Mouse (Mus musculus) intestine, embryonic 14.5 days (tissue): ENCODE data around the gene Sapcd1. TPM values are rescaled to one million over a fixed set of nuclear protein-coding genes. Genes with fewer than 3 reads are reported as not detected.

ENCODE experiments used
- ATAC-seq: fragments of 200-750 bp; cut with Nextera tagmentation; replicated peaks from 2 replicates; pipeline ENCODE4 v1.8.0; 2017; ENCODE audit warnings: low read depth, moderate number of reproducible peaks, moderate TSS enrichment, moderate library complexity; ENCODE audit not compliant: low FRiP score, low TSS enrichment
- DNase-seq: peaks from one replicate; pipeline ENCODE4 v3.0.0-alpha.2; 2018; ENCODE audit warnings: low spot score
- H3K27ac ChIP-seq: fragments of 300-500 bp; sonication (generic); 2 replicates; pipeline ENCODE4 v1.5.1; 2014; ENCODE audit warnings: low read depth, mild to moderate bottlenecking, control low read depth
- H3K27me3 ChIP-seq: fragments of 300-500 bp; sonication (generic); replicated peaks from 2 replicates; pipeline ENCODE4 v1.6.1; 2014; ENCODE audit warnings: low read length, control low read depth; ENCODE audit not compliant: control insufficient read depth, insufficient read depth
- H3K36me3 ChIP-seq: fragments of 300-500 bp; sonication (generic); 2 replicates; pipeline ENCODE4 v1.6.1; 2014; ENCODE audit warnings: low read length, control low read depth; ENCODE audit not compliant: control insufficient read depth, insufficient read depth
- H3K4me1 ChIP-seq: fragments of 300-500 bp; sonication (generic); replicated peaks from 2 replicates; pipeline ENCODE4 v1.6.1; 2014; ENCODE audit warnings: low read length, control low read depth, mixed read lengths; ENCODE audit not compliant: control insufficient read depth, insufficient read depth
- H3K4me2 ChIP-seq: fragments of 300-500 bp; sonication (generic); 2 replicates; pipeline ENCODE4 v1.6.1; 2014; ENCODE audit warnings: low read length
- H3K4me3 ChIP-seq: fragments of 300-500 bp; sonication (generic); 2 replicates; pipeline ENCODE4 v1.5.1; 2014; ENCODE audit warnings: low read depth, low read length, control low read depth, mixed read lengths
- H3K9ac ChIP-seq: fragments of 300-500 bp; sonication (generic); 2 replicates; pipeline ENCODE4 v1.6.1; 2014; ENCODE audit warnings: mild to moderate bottlenecking, low read length
- H3K9me3 ChIP-seq: fragments of 300-500 bp; sonication (generic); 2 replicates; pipeline ENCODE4 v1.6.1; 2016; ENCODE audit warnings: low read length, control low read depth; ENCODE audit not compliant: control insufficient read depth
- WGBS: fragments of 180-500 bp; shearing (Covaris S2); extraction: QIAGEN DNeasy Blood & Tissue Kit; methylation state at CpG from one replicate; pipeline ENCODE4 v1.1.7; 2014; 5-methylcytosine and 5-hydroxymethylcytosine counted together
- polyA plus RNA-seq: library from polyadenylated mRNA; unstranded; fragments of >200 nt; fragmentation: Nextera tagmentation; extraction: Ambion mirVana; gene quantifications from 2 replicates; pipeline ENCODE4 v1.2.1, GENCODE M21; 2014

The Sapcd1 gene
- polyA plus RNA-seq, 1 experiment from 2014 or later, result 20.7 TPM

- Histone ChIP-seq H3K27ac (peak within 1 kb of the TSS; percentile 96), H3K4me2 (peak within 1 kb of the TSS; percentile 98), H3K27me3 (no peaks in the 10 kb centered on the region), H3K4me1 (peaks cover 51% of the 10 kb centered on the region), H3K36me3 (peaks cover 25% of the 10 kb centered on the region), H3K4me3 (peak within 1 kb of the TSS; percentile 71), H3K9ac (peak within 1 kb of the TSS; percentile 60), H3K9me3 (no peaks in the 10 kb centered on the region)
- DNase-seq, result peak; percentile 86
- ATAC-seq, result peak; percentile 31
- WGBS, result 0% methylated on average over 11 of the region's 11 CpGs
Measured at GRCm38 (mm10) chr17:35049561-35050016, 21.8 kb upstream of the Sapcd1 start, which contains the start of gene Clic1. Clic1 (plus strand) TSS chr17:35049966.

- no peak overlapping the region; the same call in 1 of the 2 replicates for H3K4me3 ChIP-seq
- H3K9me3 ChIP-seq, result no peaks in the 10 kb centered on the region
- H3K4me2 ChIP-seq, result peak overlapping the region; percentile 98
- DNase-seq, result no peak
- H3K9ac ChIP-seq, result no peak overlapping the region
- no peaks in the 10 kb centered on the region for H3K27me3 ChIP-seq
- peaks cover 19% of the 10 kb centered on the region for H3K36me3 ChIP-seq
- peak overlapping the region; percentile 96 for H3K27ac ChIP-seq
- ATAC-seq, result no peak
- peaks cover 51% of the 10 kb centered on the region for H3K4me1 ChIP-seq
- WGBS, result 69% methylated on average over 5 of the region's 5 CpGs
Measured at GRCm38 (mm10) chr17:35048932-35049440, 21.2 kb upstream of the Sapcd1 start.

GRCm38 (mm10) chr17:35048149-35048931 lies 20.5 kb upstream of the Sapcd1 start:
- no peaks in the 10 kb centered on the region for H3K9me3 ChIP-seq
- peaks cover 51% of the 10 kb centered on the region for H3K4me1 ChIP-seq
- H3K27ac ChIP-seq, result peak overlapping the region; percentile 96
- 28% methylated on average over 11 of the region's 11 CpGs for WGBS
- DNase-seq (peak; percentile 62), ATAC-seq (no peak)
- H3K4me3 ChIP-seq, result no peak overlapping the region; the same call in 1 of the 2 replicates
- H3K36me3 ChIP-seq, result peaks cover 13% of the 10 kb centered on the region
- H3K27me3 ChIP-seq, result no peaks in the 10 kb centered on the region
- 0 out of 2 replicates have a peak overlapping the region, but pooled peaks have one; percentile 4 for H3K9ac ChIP-seq
- peak overlapping the region; percentile 98 for H3K4me2 ChIP-seq

GRCm38 (mm10) chr17:35047688-35048087 lies 19.9 kb upstream of the Sapcd1 start:
- H3K27ac ChIP-seq, result peak overlapping the region; percentile 96
- H3K9me3 ChIP-seq, result no peaks in the 10 kb centered on the region
- DNase-seq, result no peak
- no peaks in the 10 kb centered on the region for H3K27me3 ChIP-seq
- peaks cover 6% of the 10 kb centered on the region for H3K36me3 ChIP-seq
- 50% methylated on average over 1 of the region's 1 CpGs for WGBS
- H3K4me3 ChIP-seq, result peak overlapping the region; percentile 55; the same call in 1 of the 2 replicates
- H3K9ac ChIP-seq, result 0 out of 2 replicates have a peak overlapping the region, but pooled peaks have one; percentile 4
- peak overlapping the region; percentile 98 for H3K4me2 ChIP-seq
- peaks cover 48% of the 10 kb centered on the region for H3K4me1 ChIP-seq
- no peak for ATAC-seq

- Histone ChIP-seq H3K9ac (peak within 1 kb of the TSS; percentile 90), H3K9me3 (no peaks in the 10 kb centered on the region), H3K27ac (peak within 1 kb of the TSS; percentile 96), H3K36me3 (no peaks in the 10 kb centered on the region), H3K4me1 (peaks cover 40% of the 10 kb centered on the region), H3K27me3 (no peaks in the 10 kb centered on the region), H3K4me3 (peak within 1 kb of the TSS; percentile 55), H3K4me2 (peak within 1 kb of the TSS; percentile 98)
- peak; percentile 90 for ATAC-seq
- WGBS, result 2% methylated on average over 33 of the region's 33 CpGs
- peak; percentile 98 for DNase-seq
Measured at GRCm38 (mm10) chr17:35046681-35047455, 19.1 kb upstream of the Sapcd1 start, which contains the start of gene Msh5. Msh5 (minus strand) TSS chr17:35046745.

- Histone ChIP-seq H3K9ac (peak overlapping the region; percentile 90), H3K4me3 (peak overlapping the region; percentile 55), H3K36me3 (no peaks in the 10 kb centered on the region), H3K9me3 (no peaks in the 10 kb centered on the region), H3K27ac (peak overlapping the region; percentile 89), H3K27me3 (no peaks in the 10 kb centered on the region), H3K4me2 (peak overlapping the region; percentile 98), H3K4me1 (peaks cover 40% of the 10 kb centered on the region)
- WGBS, result 4% methylated on average over 48 of the region's 48 CpGs
- ATAC-seq (peak; percentile 3; the same call in 1 of the 2 replicates), DNase-seq (peak; percentile 81)
Measured at GRCm38 (mm10) chr17:35045807-35046680, 18.2 kb upstream of the Sapcd1 start.

GRCm38 (mm10) chr17:35044904-35045806 lies 17.3 kb upstream of the Sapcd1 start:
- H3K36me3 ChIP-seq, result no peaks in the 10 kb centered on the region
- peak overlapping the region; percentile 98 for H3K4me2 ChIP-seq
- H3K27me3 ChIP-seq, result no peaks in the 10 kb centered on the region
- 75% methylated on average over 7 of the region's 7 CpGs for WGBS
- peak overlapping the region; percentile 55 for H3K4me3 ChIP-seq
- peak overlapping the region; percentile 90 for H3K9ac ChIP-seq
- DNase-seq (no peak), ATAC-seq (no peak)
- H3K4me1 ChIP-seq, result peaks cover 40% of the 10 kb centered on the region
- peak overlapping the region; percentile 89; the same call in 1 of the 2 replicates for H3K27ac ChIP-seq
- H3K9me3 ChIP-seq, result no peaks in the 10 kb centered on the region
